Comparison of ENCODE assay signal across 13 mouse cellular contexts in the genomic region with DNA sequence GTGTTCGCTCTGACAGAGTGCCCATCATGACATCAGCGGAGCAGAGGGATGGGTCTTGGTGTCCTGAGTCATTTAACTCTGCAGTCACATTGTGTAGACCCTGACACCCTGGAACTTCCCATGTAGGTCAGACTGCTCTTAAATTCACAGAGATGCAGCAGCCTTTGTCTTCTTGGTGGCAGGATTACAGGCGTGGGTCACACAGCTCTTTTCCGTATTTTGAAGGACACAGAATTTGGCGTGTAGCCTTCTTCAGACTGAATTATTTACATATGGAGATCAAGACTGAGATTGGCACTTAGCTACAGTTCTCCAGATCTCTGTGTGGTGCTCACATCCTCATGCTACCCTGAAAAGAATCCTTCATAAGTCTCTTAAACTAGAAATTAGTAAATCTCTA.
DNase-seq lines count a peak whose midpoint lies in the region; ATAC-seq lines count a peak whose summit lies in the region.
"Had no signal": no experiment of that assay in that cellular context is flagged by ENCODE, and none has a peak within 500 bp of the region (broad histone marks: within the 10 kb centered on the region; RNA-seq: fewer than 3 reads in every experiment).

No protein-coding gene starts in this region.

- no peak overlapping the region for H3K4me2 ChIP-seq in hindbrain, embryonic 12.5 days (replicated peaks)
- no peak overlapping the region for H3K4me2 ChIP-seq in hindbrain, embryonic 11.5 days (replicated peaks; ENCODE audit: low read depth, low read length)
- H3K4me2 ChIP-seq in midbrain, embryonic 11.5 days: no peak overlapping the region
- H3K4me2 ChIP-seq in midbrain, embryonic 14.5 days (ENCODE audit: low read length): no peak overlapping the region
- no peak overlapping the region for H3K4me2 ChIP-seq in intestine, embryonic 16.5 days (ENCODE audit: low read depth, low read length)
- H3K4me2 ChIP-seq in stomach, embryonic 15.5 days: no peak overlapping the region
- H3K4me2 ChIP-seq: limb, embryonic 13.5 days had no signal

- ATAC-seq in hindbrain, embryonic 12.5 days (ENCODE audit: low FRiP score): no peak
- no peak for ATAC-seq in hindbrain, embryonic 11.5 days (ENCODE audit: low FRiP score)
- no peak for ATAC-seq in midbrain, embryonic 11.5 days (ENCODE audit: low FRiP score)
- no peak for ATAC-seq in midbrain, embryonic 14.5 days (ENCODE audit: low FRiP score, low TSS enrichment)
- ATAC-seq in intestine, embryonic 16.5 days: no peak
- no peak for ATAC-seq in stomach, embryonic 15.5 days (ENCODE audit: insufficient read depth, low FRiP score, low read depth)
- ATAC-seq: forebrain, embryonic 14.5 days; liver, postnatal 0 days had no signal

- H3K27ac ChIP-seq in hindbrain, embryonic 12.5 days: 0 out of 2 replicates have a peak overlapping the region, but pooled peaks have one; percentile 13
- H3K27ac ChIP-seq in hindbrain, embryonic 11.5 days (ENCODE audit: low read depth, low read length): no peak overlapping the region
- no peak overlapping the region for H3K27ac ChIP-seq in midbrain, embryonic 11.5 days (ENCODE audit: low read depth, low read length)
- H3K27ac ChIP-seq in midbrain, embryonic 14.5 days (replicated peaks; ENCODE audit: low read depth, low read length): no peak overlapping the region
- H3K27ac ChIP-seq in intestine, embryonic 16.5 days (ENCODE audit: low read length): peak overlapping the region; percentile 16; the same call in 1 of the 2 replicates
- peak overlapping the region; percentile 59; the same call in 1 of the 2 replicates for H3K27ac ChIP-seq in stomach, embryonic 15.5 days
- H3K27ac ChIP-seq: limb, embryonic 13.5 days had no signal

- no peak overlapping the region for H3K9ac ChIP-seq in hindbrain, embryonic 12.5 days
- H3K9ac ChIP-seq in hindbrain, embryonic 11.5 days (ENCODE audit: low read depth, low read length): no peak overlapping the region
- no peak overlapping the region for H3K9ac ChIP-seq in midbrain, embryonic 11.5 days (ENCODE audit: low read length)
- H3K9ac ChIP-seq in midbrain, embryonic 14.5 days (replicated peaks; ENCODE audit: low read length): no peak overlapping the region
- no peak overlapping the region for H3K9ac ChIP-seq in intestine, embryonic 16.5 days (ENCODE audit: low read depth, low read length)
- H3K9ac ChIP-seq in stomach, embryonic 15.5 days: no peak overlapping the region
- H3K9ac ChIP-seq: limb, embryonic 13.5 days; liver, postnatal 0 days had no signal

- DNase-seq in hindbrain, embryonic 11.5 days (ENCODE audit: low spot score): no peak
- peak; percentile 81 for DNase-seq in midbrain, embryonic 11.5 days (ENCODE audit: low spot score, missing footprints)
- no peak for DNase-seq in midbrain, embryonic 14.5 days
- no peak for DNase-seq in left cerebral cortex, adult 18-20 months (ENCODE audit: low spot score in 2 of 2)
- DNase-seq: cerebellum, adult 9-10 months; liver, postnatal 0 days; right cerebral cortex, postnatal 4 days had no signal

- H3K4me1 ChIP-seq in hindbrain, embryonic 12.5 days: peaks cover 16% of the 10 kb centered on the region
- peaks cover 3% of the 10 kb centered on the region; the same call in 1 of the 2 replicates for H3K4me1 ChIP-seq in hindbrain, embryonic 11.5 days (replicated peaks; ENCODE audit: control insufficient read depth, insufficient read depth, low read length)
- H3K4me1 ChIP-seq in midbrain, embryonic 11.5 days (ENCODE audit: control insufficient read depth, insufficient read depth, low read length): peaks cover 4% of the 10 kb centered on the region; the same call in 1 of the 2 replicates
- H3K4me1 ChIP-seq in midbrain, embryonic 14.5 days (ENCODE audit: control insufficient read depth, insufficient read depth, low read length): no peaks in the 10 kb centered on the region
- peaks cover 5% of the 10 kb centered on the region; the same call in 1 of the 2 replicates for H3K4me1 ChIP-seq in intestine, embryonic 16.5 days (ENCODE audit: control insufficient read depth, insufficient read depth, low read length)
- H3K4me1 ChIP-seq in stomach, embryonic 15.5 days: no peaks in the 10 kb centered on the region

- H3K4me3 ChIP-seq in hindbrain, embryonic 12.5 days: no peak overlapping the region
- no peak overlapping the region for H3K4me3 ChIP-seq in hindbrain, embryonic 11.5 days (ENCODE audit: low read depth, low read length)
- H3K4me3 ChIP-seq in midbrain, embryonic 11.5 days (ENCODE audit: low read depth, low read length): no peak overlapping the region
- H3K4me3 ChIP-seq in midbrain, embryonic 14.5 days (replicated peaks; ENCODE audit: low read depth, low read length): no peak overlapping the region
- H3K4me3 ChIP-seq in intestine, embryonic 16.5 days (ENCODE audit: low read length): no peak overlapping the region
- no peak overlapping the region for H3K4me3 ChIP-seq in stomach, embryonic 15.5 days (replicated peaks)
- H3K4me3 ChIP-seq: limb, embryonic 13.5 days had no signal

- 58% methylated on average over 5 of the region's 5 CpGs for WGBS in hindbrain, embryonic 12.5 days
- WGBS in hindbrain, embryonic 11.5 days: 58% methylated on average over 5 of the region's 5 CpGs
- 63% methylated on average over 5 of the region's 5 CpGs for WGBS in midbrain, embryonic 11.5 days
- 66% methylated on average over 5 of the region's 5 CpGs for WGBS in midbrain, embryonic 14.5 days
- whole genome bisulfite sequencing in intestine, embryonic 16.5 days: 56% methylated on average over 5 of the region's 5 CpGs
- 49% methylated on average over 5 of the region's 5 CpGs for WGBS in stomach, embryonic 15.5 days

- no peaks in the 10 kb centered on the region for H3K36me3 ChIP-seq in hindbrain, embryonic 12.5 days
- H3K36me3 ChIP-seq in hindbrain, embryonic 11.5 days (ENCODE audit: control insufficient read depth, insufficient read depth, low read length): no peaks in the 10 kb centered on the region
- no peaks in the 10 kb centered on the region for H3K36me3 ChIP-seq in midbrain, embryonic 11.5 days (ENCODE audit: control insufficient read depth, insufficient read depth, low read length)
- H3K36me3 ChIP-seq in midbrain, embryonic 14.5 days (ENCODE audit: control insufficient read depth, insufficient read depth, low read length): no peaks in the 10 kb centered on the region
- no peaks in the 10 kb centered on the region for H3K36me3 ChIP-seq in intestine, embryonic 16.5 days (ENCODE audit: control insufficient read depth, insufficient read depth, low read length)
- no peaks in the 10 kb centered on the region for H3K36me3 ChIP-seq in stomach, embryonic 15.5 days
- H3K36me3 ChIP-seq: limb, embryonic 13.5 days had no signal

- no peaks in the 10 kb centered on the region for H3K27me3 ChIP-seq in hindbrain, embryonic 12.5 days
- H3K27me3 ChIP-seq in hindbrain, embryonic 11.5 days (ENCODE audit: control insufficient read depth, insufficient read depth, low read length): no peaks in the 10 kb centered on the region
- H3K27me3 ChIP-seq in midbrain, embryonic 11.5 days (ENCODE audit: control insufficient read depth, insufficient read depth, low read length): no peaks in the 10 kb centered on the region
- no peaks in the 10 kb centered on the region for H3K27me3 ChIP-seq in midbrain, embryonic 14.5 days (ENCODE audit: control insufficient read depth, insufficient read depth, low read length)
- no peaks in the 10 kb centered on the region for H3K27me3 ChIP-seq in intestine, embryonic 16.5 days (replicated peaks; ENCODE audit: control insufficient read depth, insufficient read depth, low read length)
- H3K27me3 ChIP-seq in stomach, embryonic 15.5 days (replicated peaks): no peaks in the 10 kb centered on the region
- H3K27me3 ChIP-seq: CH12.LX; limb, embryonic 13.5 days had no signal

- no peaks in the 10 kb centered on the region for H3K9me3 ChIP-seq in hindbrain, embryonic 12.5 days (replicated peaks)
- H3K9me3 ChIP-seq in hindbrain, embryonic 11.5 days (ENCODE audit: control insufficient read depth, low read length): no peaks in the 10 kb centered on the region
- no peaks in the 10 kb centered on the region for H3K9me3 ChIP-seq in midbrain, embryonic 11.5 days (ENCODE audit: control insufficient read depth, low read length)
- H3K9me3 ChIP-seq in midbrain, embryonic 14.5 days (ENCODE audit: control insufficient read depth, low read length): no peaks in the 10 kb centered on the region
- no peaks in the 10 kb centered on the region for H3K9me3 ChIP-seq in intestine, embryonic 16.5 days (ENCODE audit: control insufficient read depth, low read length)
- H3K9me3 ChIP-seq in stomach, embryonic 15.5 days: no peaks in the 10 kb centered on the region
- H3K9me3 ChIP-seq: limb, embryonic 13.5 days had no signal

Comparison
In these comparisons a context has a peak if more than half of its experiments do, and no peak if none do; other contexts are left out.
1. H3K27ac ChIP-seq: peak in hindbrain, embryonic 12.5 days (single experiment), intestine, embryonic 16.5 days (single experiment) and stomach, embryonic 15.5 days (single experiment); none in hindbrain, embryonic 11.5 days (single experiment), midbrain, embryonic 11.5 days (single experiment) and midbrain, embryonic 14.5 days (single experiment).